Mouse (Mus musculus): ENCODE measurements around the gene Slc36a4. TPM values are rescaled to one million over a fixed set of nuclear protein-coding genes. Genes with fewer than 3 reads are reported as not detected.

The Slc36a4 gene
- total and polyA plus RNA-seq, 3 experiments, result 5.0 to 31.2 (median 30.6) TPM

- DNase-seq, result no peak
Measured at GRCm38 (mm10) chr9:15722506-15722905, 13.0 kb downstream of the Slc36a4 start.

GRCm38 (mm10) chr9:15727168-15727567 lies 17.6 kb downstream of the Slc36a4 start:
- peak; percentile 61 for DNase-seq

GRCm38 (mm10) chr9:15731758-15732748 lies 22.5 kb downstream of the Slc36a4 start:
- no peak for DNase-seq

GRCm38 (mm10) chr9:15734056-15734866 lies 24.7 kb downstream of the Slc36a4 start:
- DNase-seq, result no peak

- no peak for DNase-seq
Measured at GRCm38 (mm10) chr9:15734867-15735131, 25.3 kb downstream of the Slc36a4 start.

GRCm38 (mm10) chr9:15737522-15737921 lies 28.0 kb downstream of the Slc36a4 start:
- no peak for DNase-seq

GRCm38 (mm10) chr9:15741428-15741827 lies 31.9 kb downstream of the Slc36a4 start:
- no peak for DNase-seq

- no peak for DNase-seq
Measured at GRCm38 (mm10) chr9:15741931-15742330, 32.4 kb downstream of the Slc36a4 start.

GRCm38 (mm10) chr9:15745985-15746607 lies 36.6 kb downstream of the Slc36a4 start:
- no peak for DNase-seq

GRCm38 (mm10) chr9:15746636-15747035 lies 37.1 kb downstream of the Slc36a4 start:
- no peak for DNase-seq

GRCm38 (mm10) chr9:15748383-15748782 lies 38.8 kb downstream of the Slc36a4 start:
- DNase-seq, result no peak

- no peak for DNase-seq
Measured at GRCm38 (mm10) chr9:15759318-15759717, 49.8 kb downstream of the Slc36a4 start.

GRCm38 (mm10) chr9:15766379-15766778 lies 56.8 kb downstream of the Slc36a4 start:
- no peak for DNase-seq

- DNase-seq, result no peak
Measured at GRCm38 (mm10) chr9:15766821-15767220, 57.3 kb downstream of the Slc36a4 start.

GRCm38 (mm10) chr9:15772766-15773165 lies 63.2 kb downstream of the Slc36a4 start:
- no peak for DNase-seq

- DNase-seq, result no peak
Measured at GRCm38 (mm10) chr9:15773426-15773825, 63.9 kb downstream of the Slc36a4 start.

- no peak for DNase-seq
Measured at GRCm38 (mm10) chr9:15774911-15775310, 65.4 kb downstream of the Slc36a4 start.

GRCm38 (mm10) chr9:15781936-15782335 lies 72.4 kb downstream of the Slc36a4 start:
- no peak for DNase-seq

GRCm38 (mm10) chr9:15786192-15786591 lies 76.7 kb downstream of the Slc36a4 start:
- DNase-seq, result peak; percentile 13

GRCm38 (mm10) chr9:15786610-15787009 lies 77.1 kb downstream of the Slc36a4 start:
- DNase-seq, result no peak

- no peak for DNase-seq
Measured at GRCm38 (mm10) chr9:15792076-15792475, 82.5 kb downstream of the Slc36a4 start.

Data from adrenal gland, adult 2 months (tissue).